Mouse (Mus musculus): Measurements from ENCODE around the gene Ctu2.

DNA sequence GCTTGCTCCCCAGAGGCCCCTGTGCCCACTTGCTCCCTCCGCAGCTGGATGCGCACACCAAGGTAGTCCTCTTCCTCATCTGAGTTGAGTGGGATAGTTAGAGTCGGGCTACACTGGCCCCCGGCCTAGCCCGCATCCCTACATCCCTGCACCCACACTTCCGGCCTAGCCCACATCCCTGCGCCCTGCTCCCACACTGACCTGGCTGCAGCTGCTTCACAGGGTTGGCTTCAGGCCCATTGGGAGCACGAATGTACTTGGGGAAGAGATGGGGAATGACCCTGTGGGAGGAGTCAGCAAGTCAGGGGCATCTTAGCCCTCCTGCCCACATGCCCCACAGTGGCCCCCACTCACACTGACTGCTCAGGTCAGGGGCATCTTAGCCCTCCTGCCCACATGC lies 6.5 kb downstream of the Ctu2 start:
- TF ChIP-seq CTCF (IDR thresholded peaks at IDR 0.05; ENCODE audit: borderline replicate concordance, insufficient read depth, low read depth, low read length), result no peak
- no peak for TF ChIP-seq POLR2A (IDR thresholded peaks at IDR 0.05; ENCODE audit: borderline replicate concordance, insufficient read depth, low read length)

Data from cerebellum, adult 2 months (tissue).